Mouse (Mus musculus) midbrain, postnatal 0 days (tissue): ENCODE data around the gene Snx17. TPM values are rescaled to one million over a fixed set of nuclear protein-coding genes. Genes with fewer than 3 reads are reported as not detected.

Source experiments
- ATAC-seq: fragments of 200-750 bp; cut with Nextera tagmentation; 2 replicates; pipeline ENCODE4 v1.8.0; 2017; ENCODE audit warnings: moderate number of reproducible peaks, mild to moderate bottlenecking, moderate TSS enrichment, moderate library complexity; ENCODE audit not compliant: low FRiP score
- DNase-seq: peaks from one replicate; pipeline ENCODE4 v3.0.0-alpha.2; 2015; ENCODE audit warnings: low spot score
- H3K27ac ChIP-seq: fragments of 300-500 bp; sonication (generic); 2 replicates; pipeline ENCODE4 v1.5.1; 2014; ENCODE audit warnings: low read depth, mild to moderate bottlenecking, low read length, mixed read lengths
- H3K27me3 ChIP-seq: fragments of 300-500 bp; sonication (generic); 2 replicates; pipeline ENCODE4 v1.6.1; 2014; ENCODE audit warnings: low read length, control low read depth, mixed read lengths; ENCODE audit not compliant: insufficient read depth
- H3K36me3 ChIP-seq: fragments of 300-500 bp; sonication (generic); 2 replicates; pipeline ENCODE4 v1.6.1; 2014; ENCODE audit warnings: low read length, control low read depth, mixed read lengths; ENCODE audit not compliant: insufficient read depth
- H3K4me1 ChIP-seq: fragments of 300-500 bp; sonication (generic); 2 replicates; pipeline ENCODE4 v1.6.1; 2014; ENCODE audit warnings: mild to moderate bottlenecking, control low read depth, antibody characterized with exemption, low read length, mixed read lengths; ENCODE audit not compliant: insufficient read depth
- H3K4me2 ChIP-seq: fragments of 300-500 bp; sonication (generic); 2 replicates; pipeline ENCODE4 v1.6.1; 2014; ENCODE audit warnings: low read depth, mild to moderate bottlenecking, low read length, mixed read lengths; ENCODE audit not compliant: poor library complexity, severe bottlenecking
- H3K4me3 ChIP-seq: fragments of 300-500 bp; sonication (generic); 2 replicates; pipeline ENCODE4 v1.5.1; 2014; ENCODE audit warnings: low read depth, mild to moderate bottlenecking, low read length, moderate library complexity
- H3K9ac ChIP-seq: fragments of 300-500 bp; sonication (generic); replicated peaks from 2 replicates; pipeline ENCODE4 v1.6.1; 2014; ENCODE audit warnings: mild to moderate bottlenecking, low read length, moderate library complexity, mixed read lengths; ENCODE audit not compliant: poor library complexity, severe bottlenecking
- H3K9me3 ChIP-seq: fragments of 300-500 bp; sonication (generic); 2 replicates; pipeline ENCODE4 v1.6.1; 2016; ENCODE audit warnings: low read length, control low read depth
- CTCF ChIP-seq: IDR thresholded peaks from 2 replicates; pipeline ENCODE4 v1.5.1; 2016; ENCODE audit warnings: antibody characterized with exemption, mild to moderate bottlenecking
- WGBS: fragments of 180-500 bp; shearing (Covaris S2); extraction: QIAGEN DNeasy Blood & Tissue Kit; methylation state at CpG from one replicate; pipeline ENCODE4 v1.1.7; 2014; 5-methylcytosine and 5-hydroxymethylcytosine counted together
- polyA plus RNA-seq: library from polyadenylated mRNA; unstranded; fragments of >200 nt; fragmentation: Nextera tagmentation; extraction: Ambion mirVana; gene quantifications from 2 replicates; pipeline ENCODE4 v1.2.1, GENCODE M21; 2015
- total RNA-seq: library from RNA; depleted of rRNA; stranded (reverse); fragments of >200 nt; gene quantifications from 2 replicates; pipeline ENCODE4 v1.2.3, GENCODE M21; 2014; rRNA removed

Gene Snx17
- total RNA-seq = 88.3 and 95.2 TPM in 2 replicates
- polyA plus RNA-seq = 103 and 104 TPM in 2 replicates

DNA sequence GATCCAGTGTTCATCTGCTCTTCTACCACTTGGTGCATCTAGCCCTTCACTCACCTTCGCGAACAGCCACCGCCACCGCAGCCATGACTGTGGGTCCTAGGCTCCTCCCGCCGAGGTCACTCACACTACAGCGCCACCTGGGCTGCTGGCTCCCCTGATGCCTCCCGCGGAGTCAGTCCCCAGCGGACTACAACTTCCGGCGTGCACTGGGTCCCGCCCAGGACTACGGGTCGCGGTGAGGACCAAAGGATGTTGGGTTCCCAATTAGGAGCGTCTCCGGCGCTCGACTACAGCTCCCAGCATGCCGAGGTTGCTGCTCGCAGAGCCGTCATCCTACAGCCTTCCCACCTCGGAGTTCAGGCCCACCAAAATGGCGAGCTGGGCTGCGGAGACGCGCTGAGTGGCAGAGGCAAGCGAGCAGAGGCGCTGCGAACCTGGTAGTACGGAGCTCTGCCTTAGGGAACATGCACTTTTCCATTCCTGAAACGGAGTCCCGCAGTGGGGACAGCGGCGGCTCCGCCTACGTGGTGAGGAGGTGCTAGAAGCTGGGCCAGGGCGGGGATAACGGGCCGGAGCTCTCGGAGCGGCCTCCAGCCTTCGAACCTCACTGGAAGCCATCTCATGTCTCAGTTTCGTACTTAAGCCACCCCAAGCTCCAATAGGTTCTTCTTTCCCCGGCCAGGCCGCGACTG, at the start of gene Snx17, which contains the start of gene Eif2b4:
Gene Snx17, plus strand, starts transcription at position 289 of the 692 bp plus-strand sequence.
Gene Eif2b4, minus strand, starts transcription at position 492 of the 692 bp plus-strand sequence.
- WGBS = under 1% methylated on average over 48 of the region's 48 CpGs
- Histone ChIP-seq H3K4me1 (no peaks in the 10 kb centered on the region), H3K27me3 (no peaks in the 10 kb centered on the region), H3K36me3 (peaks cover 58% of the 10 kb centered on the region), H3K4me2 (peak within 1 kb of the TSS; percentile 85), H3K27ac (peak within 1 kb of the TSS; percentile 87), H3K9ac (peak within 1 kb of the TSS; percentile 93), H3K9me3 (no peaks in the 10 kb centered on the region), H3K4me3 (peak within 1 kb of the TSS; percentile 66)
- peak; percentile 99 for DNase-seq
- ATAC-seq = peak; percentile 95
- TF ChIP-seq CTCF = peak; percentile 81

GRCm38 (mm10) chr5:31149781-31150180, 43.2 kb upstream of the Snx17 start:
- no peak overlapping the region for H3K4me3 ChIP-seq
- H3K4me1 ChIP-seq = peaks cover 5% of the 10 kb centered on the region; the same call in 1 of the 2 replicates
- no peak overlapping the region for H3K27ac ChIP-seq
- no peaks in the 10 kb centered on the region for H3K27me3 ChIP-seq
- no peak for TF ChIP-seq CTCF
- DNase-seq (no peak), ATAC-seq (no peak)
- H3K9me3 ChIP-seq = no peaks in the 10 kb centered on the region
- 92% methylated on average over 4 of the region's 4 CpGs for WGBS
- no peak overlapping the region for H3K9ac ChIP-seq
- H3K4me2 ChIP-seq = no peak overlapping the region
- H3K36me3 ChIP-seq = 0 out of 2 replicates have a peak, but pooled peaks cover 2% of the 10 kb centered on the region

- ATAC-seq = no peak
- TF ChIP-seq CTCF = no peak
Measured at GRCm38 (mm10) chr5:31151746-31152145, 41.3 kb upstream of the Snx17 start.

GRCm38 (mm10) chr5:31153516-31154151, 39.4 kb upstream of the Snx17 start:
- H3K9ac ChIP-seq = peak overlapping the region; percentile 69
- TF ChIP-seq CTCF = no peak
- DNase-seq (no peak), ATAC-seq (peak; percentile 21; the same call in 1 of the 2 replicates)
- H3K4me2 ChIP-seq = peak overlapping the region; percentile 70
- peaks cover 22% of the 10 kb centered on the region for H3K36me3 ChIP-seq
- H3K27me3 ChIP-seq = no peaks in the 10 kb centered on the region
- peak overlapping the region; percentile 61 for H3K4me3 ChIP-seq
- WGBS = 35% methylated on average over 6 of the region's 6 CpGs
- no peaks in the 10 kb centered on the region for H3K9me3 ChIP-seq
- 0 out of 2 replicates have a peak overlapping the region, but pooled peaks have one; percentile 72 for H3K27ac ChIP-seq
- H3K4me1 ChIP-seq = peaks cover 5% of the 10 kb centered on the region; the same call in 1 of the 2 replicates

More at GRCm38 (mm10) chr5:31151746-31152145, 41.3 kb upstream of the Snx17 start:
- H3K4me3 ChIP-seq = no peak overlapping the region
- no peak overlapping the region for H3K9ac ChIP-seq
- H3K9me3 ChIP-seq = no peaks in the 10 kb centered on the region
- no peak for DNase-seq
- H3K4me2 ChIP-seq = no peak overlapping the region
- H3K27me3 ChIP-seq = no peaks in the 10 kb centered on the region
- 89% methylated on average over 3 of the region's 3 CpGs for WGBS
- H3K4me1 ChIP-seq = peaks cover 5% of the 10 kb centered on the region; the same call in 1 of the 2 replicates
- H3K36me3 ChIP-seq = peaks cover 5% of the 10 kb centered on the region; the same call in 1 of the 2 replicates
- H3K27ac ChIP-seq = no peak overlapping the region

DNA sequence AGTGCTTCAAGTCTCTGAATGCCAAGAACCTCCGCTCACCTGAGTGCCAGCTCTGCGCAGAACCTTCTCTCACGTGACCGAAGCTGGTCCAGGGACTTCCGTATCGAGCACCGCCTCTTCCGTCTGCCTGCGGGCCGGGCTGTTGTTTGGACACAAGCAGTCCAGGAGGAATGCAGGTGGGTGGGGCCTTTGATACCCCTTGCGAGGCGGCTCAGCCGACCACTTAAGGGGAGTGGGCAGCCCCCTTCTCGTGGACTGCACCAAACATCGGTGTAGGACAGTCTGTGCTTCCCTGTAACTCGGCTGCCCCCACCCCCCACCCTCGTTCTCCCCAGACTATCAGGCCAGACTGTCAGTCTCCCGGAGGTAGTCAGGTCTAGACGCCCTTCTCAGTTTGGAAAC, 38.9 kb upstream of the Snx17 start, which contains the start of gene Mpv17:
Gene Mpv17, minus strand, starts transcription at position 100 of the 402 bp plus-strand sequence.
- peak; percentile 94 for ATAC-seq
- TF ChIP-seq CTCF = no peak

More for the DNA sequence above, 38.9 kb upstream of the Snx17 start, which contains the start of gene Mpv17:
- Histone ChIP-seq H3K36me3 (peaks cover 27% of the 10 kb centered on the region), H3K4me1 (peaks cover 5% of the 10 kb centered on the region; the same call in 1 of the 2 replicates), H3K4me3 (peak within 1 kb of the TSS; percentile 61), H3K9ac (peak within 1 kb of the TSS; percentile 69), H3K4me2 (peak within 1 kb of the TSS; percentile 70), H3K27me3 (no peaks in the 10 kb centered on the region), H3K27ac (peak within 1 kb of the TSS; percentile 72), H3K9me3 (no peaks in the 10 kb centered on the region)
- under 1% methylated on average over 19 of the region's 19 CpGs for WGBS
- peak; percentile 90 for DNase-seq
